Mouse (Mus musculus): Measurements from ENCODE around the gene Ulk1.

DNA sequence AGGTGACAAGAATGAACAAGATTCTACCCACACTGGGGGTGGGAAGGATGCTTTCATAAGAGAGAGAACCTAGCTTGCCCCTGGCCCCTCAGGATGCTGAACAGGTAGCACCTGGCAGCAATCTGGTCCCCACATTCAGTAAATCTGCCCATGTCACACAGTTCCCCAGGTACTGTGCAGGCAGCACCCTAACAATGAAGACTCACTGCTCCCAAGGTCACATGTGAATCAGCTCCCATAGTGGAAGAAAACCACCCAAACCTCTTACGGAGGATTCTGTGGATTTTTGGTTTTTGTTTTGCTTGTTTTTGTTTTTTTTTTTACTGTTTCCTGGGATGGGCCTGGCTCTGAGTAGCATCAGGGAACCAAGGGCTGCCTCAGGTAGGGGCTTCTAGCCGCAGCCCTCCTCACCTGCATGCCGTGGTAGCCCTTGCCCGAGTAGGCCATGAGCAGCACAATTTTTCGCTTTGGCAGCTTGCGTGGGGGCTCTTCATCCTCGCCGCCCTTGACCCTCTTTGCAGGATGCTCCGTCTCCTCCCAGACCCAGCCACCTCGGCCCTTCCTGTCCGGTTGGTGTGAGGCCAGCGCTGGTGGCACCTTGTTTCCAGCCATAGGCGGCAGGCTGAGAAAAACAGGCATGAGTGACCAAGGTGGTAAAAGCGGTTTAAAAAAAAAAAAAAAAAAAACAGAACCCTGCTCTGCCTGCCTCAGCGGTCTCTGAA lies 30.5 kb downstream of the Ulk1 start:
- TF ChIP-seq CTCF (IDR thresholded peaks at IDR 0.05; ENCODE audit: low read depth) (no peak), EP300 (optimal IDR thresholded peaks at IDR 0.05) (no peak)

Measured in stomach, postnatal 0 days (tissue).